Mouse (Mus musculus): ENCODE data around the gene C2cd6. TPM values are rescaled to one million over a fixed set of nuclear protein-coding genes. Genes with fewer than 3 reads are reported as not detected.

C2cd6 gene
- polyA plus RNA-seq (2017; shearing (Covaris generic)) = under 1 TPM in 1 of 2 experiments, not detected in 1; 0.20 TPM

DNA sequence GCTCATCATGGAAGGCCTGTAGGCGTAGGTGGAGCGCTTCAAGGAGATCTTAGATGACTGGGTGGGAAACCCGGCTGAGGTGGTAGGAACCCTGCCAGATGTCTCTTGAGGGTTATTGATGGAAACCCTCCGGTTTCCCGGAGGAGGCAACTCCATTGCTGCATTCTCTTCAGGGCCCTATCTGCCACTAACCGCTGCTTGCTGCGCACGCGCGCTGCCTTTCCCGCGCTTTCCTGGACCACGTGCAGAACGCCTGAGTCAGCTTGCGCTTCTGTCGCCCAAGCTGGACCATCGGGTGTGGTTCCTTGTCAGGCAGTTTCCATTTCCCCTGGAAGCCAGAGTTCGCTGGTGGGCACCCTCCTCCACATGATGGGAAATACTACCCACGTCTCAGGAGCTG lies at the start of gene C2cd6:
TSS of gene C2cd6 (minus strand) at position 196 of the 400 bp plus-strand sequence.
- ATAC-seq = no peak

DNA sequence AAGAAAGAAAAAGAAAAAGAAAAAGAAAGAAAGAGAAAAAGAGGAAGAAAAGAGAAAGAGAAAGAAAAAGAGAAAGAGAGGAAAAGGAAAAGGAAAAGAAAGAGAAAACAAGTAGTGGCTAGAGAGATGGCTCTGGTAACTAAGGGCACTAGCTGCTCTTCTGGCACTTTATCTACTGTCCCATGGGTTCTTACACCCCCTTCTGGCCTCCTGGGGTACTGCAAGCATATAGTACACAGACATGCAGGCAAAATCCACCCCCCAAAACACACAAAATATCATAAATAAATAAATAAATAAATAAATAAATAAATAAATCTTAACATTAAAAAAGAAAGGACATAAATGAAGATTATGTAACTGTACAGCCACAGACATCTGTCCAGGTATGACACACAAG lies 48.1 kb upstream of the C2cd6 start:
- ATAC-seq = peak; percentile 78

DNA sequence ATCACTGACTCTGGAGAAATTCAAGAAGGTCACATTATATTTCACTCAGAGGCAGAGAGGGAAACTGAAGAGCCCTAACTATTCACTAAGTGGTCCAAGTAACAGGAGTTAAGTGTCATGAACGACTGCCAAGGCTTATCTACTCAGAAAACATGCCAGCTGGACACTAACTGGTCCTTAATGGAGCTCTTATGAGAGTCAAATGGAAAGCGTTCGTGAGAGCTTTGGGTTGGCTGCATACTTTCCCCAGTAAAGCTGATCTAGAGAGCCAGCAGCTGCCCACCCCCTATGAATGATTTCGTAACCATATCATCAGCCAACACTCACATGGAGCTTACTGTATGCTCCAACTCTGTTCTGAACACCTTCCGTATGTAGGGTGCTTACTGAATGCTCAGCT lies 39.7 kb upstream of the C2cd6 start:
- no peak for ATAC-seq

DNA sequence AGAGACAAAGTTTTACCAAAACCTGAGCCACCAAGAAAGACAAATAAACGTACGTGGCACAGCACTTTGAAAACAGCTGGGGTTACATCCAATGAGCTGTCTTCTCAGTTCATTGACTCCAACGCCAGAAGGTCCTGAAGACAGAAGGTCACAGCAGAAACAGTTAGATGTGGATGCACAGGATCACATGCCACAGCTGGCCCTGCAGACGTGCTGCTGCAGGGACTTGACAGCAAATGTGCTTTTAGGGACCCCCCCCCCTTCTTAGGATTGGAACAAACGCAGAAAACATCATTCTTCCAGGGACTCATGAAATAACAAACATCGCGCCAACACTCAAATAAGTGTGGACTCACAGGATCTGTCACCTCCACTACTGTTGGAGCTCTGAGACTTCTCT lies 34.2 kb upstream of the C2cd6 start:
- ATAC-seq = no peak

DNA sequence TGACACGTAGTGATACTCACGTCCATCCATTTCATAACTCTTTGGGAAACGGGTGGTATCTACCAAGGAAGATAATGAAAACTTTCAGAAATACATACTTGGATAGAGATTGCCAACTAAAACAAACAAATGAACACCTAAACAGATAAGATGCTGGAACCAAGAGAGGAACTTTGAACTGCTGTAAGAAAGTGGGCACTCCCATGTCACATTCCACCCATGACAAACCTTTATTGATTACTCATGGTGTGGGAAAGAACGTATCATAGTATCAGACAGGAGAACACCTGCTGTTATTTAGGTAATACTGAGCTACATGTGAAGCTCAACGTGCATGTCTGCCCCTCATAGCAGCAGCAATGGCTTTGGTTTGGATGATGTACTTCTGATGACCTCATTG lies 30.9 kb upstream of the C2cd6 start:
- no peak for ATAC-seq

DNA sequence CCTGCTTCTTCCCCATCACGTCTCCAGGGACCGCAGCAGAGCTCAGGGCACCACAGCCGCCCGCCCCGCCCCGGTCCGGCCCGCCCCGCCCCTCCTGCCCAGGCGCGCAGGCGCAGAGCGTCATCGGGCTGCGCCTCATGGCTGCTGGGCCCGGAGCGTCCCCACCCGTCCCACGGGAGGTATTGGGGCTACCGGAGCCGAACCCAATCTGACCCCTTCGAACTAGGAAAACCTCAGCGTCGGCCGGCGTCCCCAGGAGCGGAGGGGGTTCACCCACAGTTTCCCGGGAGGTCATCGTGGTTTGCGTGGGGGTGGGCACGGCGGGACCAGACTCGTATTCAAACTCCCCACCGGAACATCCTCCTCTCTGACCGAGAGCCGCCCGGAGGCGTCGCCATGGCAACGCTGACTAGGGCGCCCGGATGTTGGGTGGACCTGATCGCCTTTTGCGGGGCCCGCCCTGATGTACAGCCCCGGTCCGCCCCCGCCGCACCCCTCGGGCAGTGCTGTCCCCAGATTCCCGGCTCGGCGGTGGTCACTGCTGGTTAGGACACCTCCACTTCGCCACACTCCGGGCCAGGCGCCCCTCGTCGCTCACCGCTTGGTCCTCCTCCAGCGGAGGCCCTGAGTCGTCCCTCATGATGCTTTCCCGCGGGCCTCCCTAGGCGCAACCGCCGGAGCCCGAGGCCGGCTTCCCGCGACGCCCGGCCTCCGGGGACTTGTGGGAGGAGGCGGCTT lies 25.2 kb upstream of the C2cd6 start, which contains the start of gene Tmem237:
TSS of gene Tmem237 (minus strand) at position 689 of the 738 bp plus-strand sequence.
- peak; percentile 85 for ATAC-seq

DNA sequence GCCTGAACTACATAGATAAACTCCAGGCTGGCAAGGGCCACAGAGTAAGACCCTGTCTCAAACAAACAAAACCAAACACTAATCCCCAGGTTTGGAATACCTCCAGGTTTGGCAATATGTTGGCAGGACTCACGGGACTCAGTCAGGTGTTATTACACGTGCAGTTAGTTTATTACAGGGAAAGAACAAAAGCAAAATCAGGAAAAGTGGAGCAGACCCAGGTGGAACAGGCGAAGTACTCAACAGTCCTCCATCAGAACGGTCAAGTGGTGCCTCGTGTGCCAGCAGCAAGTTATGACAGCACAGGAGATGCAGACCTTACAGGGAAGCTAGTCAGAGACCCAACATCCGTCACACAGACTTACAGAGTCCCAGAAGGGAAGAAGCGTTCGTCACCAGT lies 15.8 kb upstream of the C2cd6 start:
- no peak for ATAC-seq

DNA sequence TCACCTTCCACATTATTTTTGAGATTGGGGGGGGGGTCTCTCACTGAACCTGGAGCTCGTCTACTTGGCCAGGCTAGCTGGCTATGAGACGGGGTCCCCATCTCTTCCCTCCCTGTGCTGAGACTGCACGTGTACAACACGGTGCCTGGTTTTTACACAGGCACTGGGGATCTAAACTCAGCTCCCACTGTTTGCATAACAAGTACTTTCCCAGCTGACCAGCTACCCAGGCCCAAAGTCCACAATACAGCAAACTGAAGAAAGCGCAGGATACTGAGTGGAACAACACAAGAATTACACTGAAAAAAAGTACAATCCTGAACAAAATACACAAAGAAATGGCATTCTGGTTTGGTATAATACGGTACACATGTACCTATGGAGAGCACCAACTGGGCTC lies 7.4 kb upstream of the C2cd6 start:
- ATAC-seq = no peak

DNA sequence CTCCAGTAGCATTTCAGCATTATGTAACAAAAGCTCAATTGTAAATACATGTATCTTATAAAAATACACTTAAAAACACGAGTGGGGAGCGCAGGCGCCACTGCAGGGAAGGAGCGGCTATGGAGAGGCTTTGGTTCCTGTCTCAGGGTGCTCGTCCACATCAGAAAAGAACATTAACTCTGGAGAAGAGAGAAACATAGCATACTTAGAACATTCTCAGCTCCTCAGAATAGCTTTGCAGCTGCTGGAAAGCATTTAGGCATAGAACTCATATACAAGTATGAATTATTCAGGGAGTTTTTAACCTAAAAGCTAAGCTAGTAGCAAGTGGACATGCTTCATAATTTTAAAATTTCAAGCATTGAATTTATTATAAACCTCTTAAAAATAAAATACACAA lies 6.3 kb upstream of the C2cd6 start:
- no peak for ATAC-seq

DNA sequence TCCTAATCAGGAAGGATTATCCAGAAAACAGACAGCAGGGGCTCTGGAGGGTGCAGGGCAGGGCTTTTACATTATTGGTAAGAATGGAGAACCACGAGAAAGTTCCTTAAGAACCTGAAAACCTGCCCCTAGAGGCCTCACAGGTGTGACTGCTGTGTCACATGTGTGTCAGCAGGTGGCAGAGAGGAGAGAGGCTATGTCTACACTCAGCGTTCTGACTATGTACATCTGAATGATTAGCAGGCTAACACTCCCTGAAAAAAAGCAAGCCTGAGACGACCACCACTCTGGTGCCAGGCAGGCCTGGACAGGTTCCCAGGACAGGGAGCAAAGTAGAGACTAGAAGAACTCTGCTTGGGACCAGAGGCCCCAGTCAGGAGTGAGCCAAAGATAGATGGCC lies 23.8 kb downstream of the C2cd6 start:
- ATAC-seq = no peak

DNA sequence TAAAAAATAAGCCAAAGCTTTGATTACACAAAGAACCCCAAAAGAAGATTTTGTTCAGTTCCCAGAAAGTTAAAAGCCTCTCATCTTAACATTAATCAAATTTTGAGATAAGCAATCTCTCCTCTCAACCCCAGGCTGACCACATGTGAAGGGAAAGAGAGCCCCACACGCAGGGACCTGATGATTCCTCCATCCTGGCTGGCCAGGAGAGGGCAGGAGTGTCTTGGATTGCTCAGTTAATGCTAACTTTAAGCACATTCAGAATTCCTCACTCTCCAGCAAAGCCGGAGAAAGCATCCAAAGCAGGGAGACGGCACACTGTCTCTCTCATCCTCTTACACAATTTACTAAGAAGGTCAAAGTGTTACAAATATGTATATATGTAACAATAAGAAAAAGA lies 26.7 kb downstream of the C2cd6 start:
- ATAC-seq = no peak

DNA sequence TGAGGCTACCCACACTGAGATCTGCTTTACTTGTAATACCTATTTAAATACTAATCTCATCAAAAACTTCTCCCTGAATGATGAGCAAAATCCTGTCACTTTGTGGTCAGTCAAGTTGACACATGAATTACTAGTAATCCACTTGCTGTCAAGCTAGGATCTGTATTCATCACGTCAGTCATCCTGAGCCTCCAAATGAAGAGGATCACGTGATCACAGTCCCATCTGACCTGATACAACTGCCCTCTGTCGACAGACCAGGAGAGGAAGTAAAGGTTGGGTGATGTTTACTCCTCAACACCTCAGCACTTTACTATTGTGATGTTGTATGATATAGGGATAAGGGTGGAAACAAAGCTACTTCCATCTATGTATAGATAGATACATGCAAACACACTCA lies 31.0 kb downstream of the C2cd6 start:
- no peak for ATAC-seq

DNA sequence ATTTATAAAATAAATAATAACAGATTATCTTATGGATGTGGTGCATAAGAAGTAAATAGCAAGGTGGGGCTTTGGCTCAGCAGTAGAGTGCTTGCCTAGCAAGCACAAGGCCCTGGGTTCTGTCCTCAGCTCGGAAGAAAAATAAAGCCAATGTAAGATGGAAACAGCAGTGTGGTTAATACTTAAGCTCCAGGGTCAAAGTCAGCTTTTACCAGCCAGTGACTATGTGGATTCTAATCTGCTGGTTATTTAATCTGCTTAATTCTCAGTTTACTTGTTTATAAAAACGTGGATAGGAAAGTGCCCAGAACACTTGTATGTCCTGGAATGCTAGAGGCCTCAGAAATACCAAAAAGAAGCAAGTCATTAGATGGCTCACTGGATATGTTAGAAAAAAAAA lies 37.7 kb downstream of the C2cd6 start:
- ATAC-seq = no peak

DNA sequence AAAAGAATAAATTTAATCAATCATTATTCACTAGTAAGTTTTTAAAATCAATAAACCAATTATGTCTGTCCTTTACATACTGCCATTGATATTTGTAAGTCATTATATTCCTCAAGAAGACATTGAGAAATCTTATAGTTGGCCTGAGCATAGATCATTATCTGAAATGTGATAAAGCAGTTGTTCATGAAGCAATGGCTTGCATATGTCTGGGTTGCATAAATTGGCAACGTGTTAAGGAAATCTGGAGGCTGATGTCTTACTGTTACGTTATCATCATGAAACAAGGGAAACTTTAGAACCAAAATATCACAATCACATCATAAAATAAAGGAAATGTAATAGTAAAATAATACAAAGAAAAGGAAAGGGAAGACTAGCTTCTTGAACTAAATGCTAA lies 43.4 kb downstream of the C2cd6 start:
- ATAC-seq = no peak

DNA sequence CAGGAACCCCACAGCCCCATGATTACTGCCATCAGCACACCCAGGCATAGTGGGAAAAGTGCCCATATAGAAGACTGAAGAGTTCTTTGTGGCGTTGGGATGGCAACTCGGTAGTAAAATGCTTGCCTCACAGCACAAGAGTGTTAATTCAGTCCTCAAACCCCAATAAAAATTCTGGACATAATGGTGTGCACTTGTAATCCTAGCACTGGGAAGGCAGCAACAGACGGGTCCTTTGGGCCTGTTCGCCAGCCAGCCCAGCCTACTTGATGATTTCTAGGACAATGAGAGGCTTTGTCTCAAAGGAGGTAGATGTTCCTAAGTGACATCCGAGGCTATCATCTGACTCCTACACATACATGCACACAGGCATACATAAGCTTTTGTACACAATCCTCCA lies 57.0 kb downstream of the C2cd6 start:
- ATAC-seq = no peak

DNA sequence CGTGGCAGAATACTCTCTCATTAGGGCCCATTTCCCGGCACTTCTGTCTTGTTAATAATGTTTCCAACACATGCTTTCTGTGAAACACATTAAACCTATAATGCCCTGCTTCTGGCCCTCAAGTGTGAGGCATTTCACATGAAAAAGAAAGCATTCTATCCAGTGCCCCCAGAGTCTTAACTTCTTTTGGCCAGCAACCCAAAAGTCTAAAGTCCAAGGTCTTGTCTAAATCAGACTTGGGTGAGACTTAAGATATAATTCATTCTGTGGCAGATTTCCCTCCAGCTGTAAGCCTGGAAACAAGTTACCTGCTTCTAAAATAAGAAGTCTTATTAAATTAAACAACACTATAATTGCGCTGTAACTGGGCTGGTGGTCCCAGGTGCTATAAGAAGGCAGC lies 73.1 kb downstream of the C2cd6 start:
- ATAC-seq = no peak

DNA sequence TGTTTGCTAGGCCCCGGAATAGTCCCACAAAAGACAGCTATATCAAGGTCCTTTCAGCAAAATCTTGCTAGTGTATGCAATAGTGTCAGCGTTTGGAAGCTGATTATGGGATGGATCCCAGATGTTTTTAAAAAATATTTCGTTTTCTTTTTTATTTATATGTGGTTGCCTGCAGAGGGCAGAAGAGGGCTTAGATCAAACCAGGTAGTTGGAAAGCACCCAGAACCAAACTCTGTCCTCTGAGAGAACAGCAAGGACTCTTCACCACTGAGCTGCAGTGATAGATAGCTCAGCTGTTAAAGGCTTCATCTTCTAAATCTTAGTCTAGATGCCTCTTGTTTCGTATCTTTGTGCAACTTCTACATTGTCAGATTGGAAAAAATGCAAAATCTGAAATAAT lies 85.5 kb downstream of the C2cd6 start:
- ATAC-seq = no peak

Other genes with a start within 250 kb of the C2cd6 start
- 10 to 100 TPM; 18.4 to 21.0 TPM for gene Trak2, start 121.5 kb downstream of the C2cd6 start, polyA plus RNA-seq (2017; shearing (Covaris generic))
- 10 to 100 TPM in 1 of 2 experiments, 1 to 10 TPM in 1; 8.3 to 11.7 TPM for gene Stradb, start 121.4 kb downstream of the C2cd6 start, polyA plus RNA-seq (2017; shearing (Covaris generic))
- 10 to 100 TPM; 17.1 to 21.3 TPM for gene Tmem237, start 25.5 kb upstream of the C2cd6 start, polyA plus RNA-seq (2017; shearing (Covaris generic))
- gene Mpp4, start 68.5 kb upstream of the C2cd6 start, polyA plus RNA-seq (2017; shearing (Covaris generic)) = under 1 TPM in 1 of 2 experiments, not detected in 1; 0.19 TPM
- 1 to 10 TPM; 4.6 to 5.4 TPM for gene Als2, start 142.3 kb upstream of the C2cd6 start, polyA plus RNA-seq (2017; shearing (Covaris generic))
- gene Cdk15, start 162.0 kb upstream of the C2cd6 start, polyA plus RNA-seq (2017; shearing (Covaris generic)) = not detected